Mouse (Mus musculus) sigmoid colon, adult 10 weeks (tissue): ENCODE results near the gene Fam69a. TPM values are rescaled to one million over a fixed set of nuclear protein-coding genes. Genes with fewer than 3 reads are reported as not detected.

Experiments used
- polyA plus RNA-seq: library from polyadenylated mRNA; stranded (reverse); fragments of 350-450 nt; fragmentation: Illumina TruSeq; extraction: RNeasy Lipid Tissue Mini Kit (QIAGEN cat#74804); gene quantifications from one replicate; pipeline ENCODE4 v1.2.3, GENCODE M21; 2014; ENCODE audit warnings: low read depth, low replicate concordance

The Fam69a gene
- polyA plus RNA-seq, result 74.9 TPM

GRCm38 (mm10) chr5:107986967-107987834, at the start of gene Fam69a:
TSS of gene Fam69a (minus strand) at chr5:107987085.

GRCm38 (mm10) chr5:107900206-107901013, 86.5 kb downstream of the Fam69a start, which contains the start of gene Rpl5:
TSS of gene Rpl5 (plus strand) at chr5:107900502.

GRCm38 (mm10) chr5:107874561-107875260, 112.2 kb downstream of the Fam69a start, which contains the start of gene Evi5:
TSS of gene Evi5 (minus strand) at chr5:107875107.

Other genes starting within 250 kb of the Fam69a start
- gene Ube2d2b, start 157.0 kb downstream of the Fam69a start, polyA plus RNA-seq, result not detected
- 79.6 TPM for gene Evi5, start 112.0 kb downstream of the Fam69a start, polyA plus RNA-seq
- 1,014 TPM for gene Rpl5, start 86.6 kb downstream of the Fam69a start, polyA plus RNA-seq
- gene Mtf2, start 78.6 kb upstream of the Fam69a start, polyA plus RNA-seq, result 106 TPM
- gene Tmed5, start 145.5 kb upstream of the Fam69a start, polyA plus RNA-seq, result 101 TPM
- 7.9 TPM for gene Ccdc18, start 145.8 kb upstream of the Fam69a start, polyA plus RNA-seq